Mouse (Mus musculus): Measurements from ENCODE around the gene Mag. TPM values are rescaled to one million over a fixed set of nuclear protein-coding genes. Genes with fewer than 3 reads are reported as not detected.
"Not testable (repeated sequence)": the region's sequence is repeated elsewhere in the genome, so short reads cannot be mapped to it uniquely, and the experiment has no call there.

The Mag gene
- polyA plus RNA-seq, 1 experiment from 2014 or later, result 0.48 TPM

GRCm38 (mm10) chr7:30954971-30955520 lies 40.4 kb upstream of the Mag start:
- Histone ChIP-seq H3K9ac (no peak overlapping the region), H3K4me1 (peaks cover 23% of the 10 kb centered on the region)

DNA sequence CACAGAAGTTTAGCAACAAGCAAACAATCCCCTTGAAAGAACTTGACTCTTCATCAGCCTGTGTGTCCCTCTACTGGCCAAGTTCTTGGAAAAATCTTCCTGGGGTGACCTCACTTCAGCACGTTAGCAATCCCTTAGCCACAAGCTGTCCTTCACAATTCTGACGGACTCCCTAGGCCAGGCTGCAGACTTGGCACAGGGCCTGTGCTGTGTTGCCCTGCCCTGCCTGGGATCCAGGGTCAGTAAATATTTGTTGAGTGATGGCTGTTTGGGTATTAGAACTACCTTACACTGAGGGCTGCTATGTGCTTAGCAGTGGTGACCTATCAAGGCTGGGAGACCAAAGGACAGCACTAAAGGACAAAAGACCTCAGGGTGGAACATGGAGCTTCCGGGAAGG lies 39.4 kb upstream of the Mag start:
- Histone ChIP-seq H3K9me3 (no peaks in the 10 kb centered on the region), H3K4me1 (peaks cover 21% of the 10 kb centered on the region), H3K36me3 (peaks cover 22% of the 10 kb centered on the region; the same call in 1 of the 2 replicates), H3K9ac (no peak overlapping the region), H3K27me3 (replicated peaks) (no peaks in the 10 kb centered on the region), H3K4me2 (no peak overlapping the region), H3K4me3 (replicated peaks) (no peak overlapping the region), H3K27ac (no peak overlapping the region)
- ATAC-seq (ENCODE audit: insufficient read depth, low FRiP score, low read depth), result no peak
- WGBS, result 66% methylated on average over 3 of the region's 3 CpGs

More at GRCm38 (mm10) chr7:30954971-30955520, 40.4 kb upstream of the Mag start:
- Histone ChIP-seq H3K27ac (no peak overlapping the region), H3K9me3 (no peaks in the 10 kb centered on the region), H3K4me2 (peak overlapping the region; percentile 94), H3K36me3 (peaks cover 17% of the 10 kb centered on the region; the same call in 1 of the 2 replicates), H3K27me3 (replicated peaks) (no peaks in the 10 kb centered on the region), H3K4me3 (replicated peaks) (peak overlapping the region; percentile 92)
- ATAC-seq (ENCODE audit: insufficient read depth, low FRiP score, low read depth), result no peak
- 71% methylated on average over 12 of the region's 12 CpGs for WGBS

- Histone ChIP-seq H3K9ac (no peak overlapping the region), H3K36me3 (peaks cover 24% of the 10 kb centered on the region; the same call in 1 of the 2 replicates), H3K9me3 (no peaks in the 10 kb centered on the region), H3K4me3 (replicated peaks) (no peak overlapping the region), H3K4me2 (no peak overlapping the region), H3K4me1 (peaks cover 15% of the 10 kb centered on the region), H3K27me3 (replicated peaks) (no peaks in the 10 kb centered on the region), H3K27ac (no peak overlapping the region)
- WGBS, result 87% methylated on average over 6 of the region's 6 CpGs
- no peak for ATAC-seq (ENCODE audit: insufficient read depth, low FRiP score, low read depth)
Measured at GRCm38 (mm10) chr7:30953459-30953858, 38.8 kb upstream of the Mag start.

- Histone ChIP-seq H3K27ac (no peak overlapping the region), H3K4me1 (peaks cover 9% of the 10 kb centered on the region; the same call in 1 of the 2 replicates), H3K4me3 (replicated peaks) (no peak overlapping the region), H3K9ac (no peak overlapping the region), H3K36me3 (peaks cover 24% of the 10 kb centered on the region; the same call in 1 of the 2 replicates), H3K27me3 (replicated peaks) (no peaks in the 10 kb centered on the region), H3K4me2 (no peak overlapping the region), H3K9me3 (no peaks in the 10 kb centered on the region)
- ATAC-seq (ENCODE audit: insufficient read depth, low FRiP score, low read depth), result no peak
- WGBS, result 91% methylated on average over 16 of the region's 16 CpGs
Measured at GRCm38 (mm10) chr7:30952441-30953265, 38.0 kb upstream of the Mag start.

- H3K4me2 ChIP-seq; H3K4me3 ChIP-seq (replicated peaks); H3K4me1 ChIP-seq; H3K9me3 ChIP-seq; H3K9ac ChIP-seq; H3K27me3 ChIP-seq (replicated peaks); H3K27ac ChIP-seq; ATAC-seq (ENCODE audit: insufficient read depth, low FRiP score, low read depth): not testable (repeated sequence)
- H3K36me3 ChIP-seq, result peaks cover 24% of the 10 kb centered on the region; the same call in 1 of the 2 replicates
- WGBS, result 89% methylated on average over 3 of the region's 3 CpGs
Measured at GRCm38 (mm10) chr7:30949902-30950301, 35.2 kb upstream of the Mag start.

DNA sequence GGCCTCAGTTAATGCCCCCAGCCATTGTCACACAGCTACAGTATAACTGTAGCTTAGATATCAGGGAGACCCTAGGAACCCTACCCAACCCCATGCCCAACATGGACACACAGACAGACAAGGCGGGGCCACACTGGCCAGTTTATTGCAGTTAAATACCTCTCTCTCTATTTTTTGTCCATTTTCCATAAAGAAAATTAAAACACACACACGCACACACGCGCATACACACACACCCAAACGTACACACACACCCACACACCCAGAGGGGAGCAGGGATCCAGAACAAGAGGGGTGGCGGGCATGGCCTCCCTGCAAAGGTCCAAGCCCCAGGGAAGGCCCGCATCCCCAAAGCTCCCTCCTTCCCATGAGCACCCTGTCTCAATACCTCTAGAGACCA lies 31.2 kb upstream of the Mag start:
- Histone ChIP-seq H3K9me3 (no peaks in the 10 kb centered on the region), H3K4me1 (no peaks in the 10 kb centered on the region), H3K4me3 (replicated peaks) (no peak overlapping the region), H3K27ac (no peak overlapping the region), H3K9ac (no peak overlapping the region), H3K4me2 (no peak overlapping the region), H3K36me3 (0 out of 2 replicates have a peak, but pooled peaks cover 7% of the 10 kb centered on the region), H3K27me3 (replicated peaks) (no peaks in the 10 kb centered on the region)
- 97% methylated on average over 7 of the region's 7 CpGs for WGBS
- no peak for ATAC-seq (ENCODE audit: insufficient read depth, low FRiP score, low read depth)

DNA sequence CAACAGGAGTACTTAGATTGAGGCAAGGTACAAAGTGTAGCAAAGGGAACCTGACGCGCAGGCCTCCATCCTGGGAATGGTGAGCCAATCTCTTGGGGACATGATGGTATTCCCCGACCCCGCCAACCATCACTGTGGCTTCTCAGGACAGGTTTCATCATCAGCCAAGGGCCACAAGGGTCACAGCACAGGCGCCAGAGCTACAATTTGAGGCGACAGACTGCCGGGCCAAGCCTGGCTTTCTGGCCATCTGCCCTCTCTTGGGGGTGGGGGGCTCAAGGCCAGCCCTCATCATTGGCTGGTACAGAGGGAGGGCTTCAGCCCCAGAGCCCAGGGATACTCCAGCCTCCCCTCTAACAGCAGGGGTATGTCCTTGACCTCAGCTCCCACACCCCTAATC lies 30.8 kb upstream of the Mag start:
- not testable (repeated sequence) for H3K27ac ChIP-seq; H3K9ac ChIP-seq; H3K4me1 ChIP-seq; H3K9me3 ChIP-seq; H3K36me3 ChIP-seq; H3K27me3 ChIP-seq (replicated peaks); H3K4me2 ChIP-seq; ATAC-seq (ENCODE audit: insufficient read depth, low FRiP score, low read depth); H3K4me3 ChIP-seq (replicated peaks)
- WGBS, result 87% methylated on average over 7 of the region's 7 CpGs

DNA sequence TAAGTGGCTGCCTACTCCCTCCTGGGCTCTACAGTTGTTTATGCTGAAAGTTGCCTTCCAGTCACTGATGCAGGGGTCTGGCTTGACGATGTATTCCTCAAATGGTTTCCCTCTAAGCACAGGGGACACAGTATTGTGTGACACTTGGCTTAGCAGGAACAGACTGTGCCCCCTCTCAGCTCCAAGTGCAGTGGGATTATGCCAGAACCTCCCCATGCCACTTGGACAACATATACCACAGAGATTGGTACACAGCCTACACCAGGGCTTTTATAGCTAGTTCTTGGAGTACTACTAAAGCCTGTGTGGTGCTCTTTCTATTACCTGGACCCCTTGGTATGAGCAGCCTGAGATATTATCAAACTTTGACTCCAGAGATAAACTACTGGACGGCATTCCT lies 30.0 kb upstream of the Mag start:
- not testable (repeated sequence) for H3K9ac ChIP-seq; H3K27me3 ChIP-seq (replicated peaks); H3K4me2 ChIP-seq; H3K4me1 ChIP-seq; H3K36me3 ChIP-seq; H3K9me3 ChIP-seq; H3K27ac ChIP-seq; H3K4me3 ChIP-seq (replicated peaks); ATAC-seq (ENCODE audit: insufficient read depth, low FRiP score, low read depth)
- WGBS, result 52% methylated on average over 2 of the region's 2 CpGs

DNA sequence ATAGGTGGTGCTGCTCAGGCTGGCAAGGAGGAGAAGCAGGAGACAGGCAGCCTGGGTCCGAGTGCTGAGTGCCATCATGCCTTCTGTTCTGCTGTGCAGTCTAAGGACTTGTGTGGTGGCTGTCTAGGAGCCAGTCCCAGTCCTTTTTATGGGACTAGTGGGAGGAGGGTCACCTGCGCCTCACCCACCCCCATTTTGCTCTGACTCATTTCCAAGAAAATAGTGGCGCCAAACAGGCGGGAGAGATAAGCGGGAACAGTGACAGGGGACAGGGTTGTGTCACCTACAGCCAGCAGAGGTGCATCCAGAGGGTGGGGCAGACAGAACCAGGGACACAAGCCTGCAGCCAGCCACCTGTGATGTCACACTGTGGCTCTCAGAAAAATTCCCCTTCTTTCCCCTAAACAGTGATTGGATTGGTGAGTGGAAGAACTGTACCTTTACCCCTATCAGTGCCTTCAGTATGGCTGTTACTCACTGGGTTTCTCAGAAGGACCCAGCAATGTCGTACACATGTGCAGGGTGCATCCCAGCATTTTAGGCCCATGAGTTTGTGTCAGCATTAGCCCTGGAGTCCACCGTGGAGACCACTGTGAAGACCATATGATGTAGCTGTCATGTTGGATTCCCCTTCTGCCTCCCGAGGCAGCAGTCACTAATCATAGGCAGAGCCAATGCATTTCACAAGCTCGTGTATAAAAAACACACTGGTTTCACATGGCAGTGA lies 29.4 kb upstream of the Mag start, which contains the start of gene Hamp:
TSS of gene Hamp (minus strand) at position 124 of the 727 bp plus-strand sequence.
- no peak for ATAC-seq (ENCODE audit: insufficient read depth, low FRiP score, low read depth)
- Histone ChIP-seq H3K9me3 (no peaks in the 10 kb centered on the region), H3K4me2 (no peak within 1 kb of the TSS), H3K9ac (no peak within 1 kb of the TSS), H3K27ac (no peak within 1 kb of the TSS), H3K36me3 (0 out of 2 replicates have a peak, but pooled peaks cover 2% of the 10 kb centered on the region), H3K4me1 (no peaks in the 10 kb centered on the region), H3K27me3 (replicated peaks) (no peaks in the 10 kb centered on the region), H3K4me3 (replicated peaks) (no peak within 1 kb of the TSS)
- 59% methylated on average over 9 of the region's 9 CpGs for WGBS

GRCm38 (mm10) chr7:30942365-30942764 lies 27.7 kb upstream of the Mag start:
- not testable (repeated sequence) for H3K36me3 ChIP-seq; H3K27ac ChIP-seq; H3K4me1 ChIP-seq; H3K4me3 ChIP-seq (replicated peaks); H3K4me2 ChIP-seq; H3K27me3 ChIP-seq (replicated peaks); H3K9me3 ChIP-seq; ATAC-seq (ENCODE audit: insufficient read depth, low FRiP score, low read depth); H3K9ac ChIP-seq
- WGBS, result 46% methylated on average over 3 of the region's 3 CpGs

GRCm38 (mm10) chr7:30940070-30940469 lies 25.4 kb upstream of the Mag start:
- not testable (repeated sequence) for ATAC-seq (ENCODE audit: insufficient read depth, low FRiP score, low read depth)
- 84% methylated on average over 1 of the region's 1 CpGs for WGBS

More at GRCm38 (mm10) chr7:30940070-30940469, 25.4 kb upstream of the Mag start:
- H3K4me2 ChIP-seq; H3K4me1 ChIP-seq; H3K36me3 ChIP-seq; H3K9me3 ChIP-seq; H3K4me3 ChIP-seq (replicated peaks); H3K27ac ChIP-seq; H3K9ac ChIP-seq; H3K27me3 ChIP-seq (replicated peaks): not testable (repeated sequence)

Data from stomach, embryonic 15.5 days (tissue).